Mouse (Mus musculus) heart, postnatal 4 days (tissue): Measurements from ENCODE around the gene Prss8. TPM values are rescaled to one million over a fixed set of nuclear protein-coding genes. Genes with fewer than 3 reads are reported as not detected.
"Not testable (repeated sequence)": the region's sequence is repeated elsewhere in the genome, so short reads cannot be mapped to it uniquely, and the experiment has no call there.

Source experiments
- DNase-seq: peaks from one replicate; pipeline ENCODE4 v3.0.0; 2021
- total RNA-seq, 2 experiments: library from RNA; stranded (reverse); gene quantifications; 2 replicates each; pipeline ENCODE4 v1.2.3; 2021

Gene Prss8
- total RNA-seq, 2 experiments from 2014 or later = not detected

GRCm38 (mm10) chr7:127928596-127928995 lies 1.3 kb downstream of the Prss8 start:
- DNase-seq = no peak

GRCm38 (mm10) chr7:127927726-127928125 lies 2.2 kb downstream of the Prss8 start:
- no peak for DNase-seq

- DNase-seq = no peak
These were observed 3.1 kb downstream of the Prss8 start for GRCm38 (mm10) chr7:127926846-127927245.

- DNase-seq = no peak
These were observed 3.8 kb downstream of the Prss8 start for GRCm38 (mm10) chr7:127926066-127926465.

- no peak for DNase-seq
These were observed 4.7 kb downstream of the Prss8 start for GRCm38 (mm10) chr7:127925252-127925651.

- DNase-seq = no peak
These were observed 6.2 kb downstream of the Prss8 start for GRCm38 (mm10) chr7:127923714-127924113.

- DNase-seq = no peak
These were observed 7.2 kb downstream of the Prss8 start for GRCm38 (mm10) chr7:127922451-127923275.

GRCm38 (mm10) chr7:127921516-127921915 lies 8.4 kb downstream of the Prss8 start:
- no peak for DNase-seq

- no peak for DNase-seq
These were observed 10.6 kb downstream of the Prss8 start for GRCm38 (mm10) chr7:127919290-127919689.

GRCm38 (mm10) chr7:127918203-127918602 lies 11.7 kb downstream of the Prss8 start:
- DNase-seq = peak; percentile 51

- no peak for DNase-seq
These were observed 14.6 kb downstream of the Prss8 start for GRCm38 (mm10) chr7:127915293-127915692.

GRCm38 (mm10) chr7:127912938-127913337 lies 17.0 kb downstream of the Prss8 start:
- no peak for DNase-seq

GRCm38 (mm10) chr7:127912190-127912871 lies 17.6 kb downstream of the Prss8 start, which contains the start of gene Kat8:
TSS of gene Kat8 (plus strand) at chr7:127912516.
- DNase-seq = peak; percentile 88

GRCm38 (mm10) chr7:127908656-127909055 lies 21.2 kb downstream of the Prss8 start:
- DNase-seq = no peak

- no peak for DNase-seq
These were observed 22.0 kb downstream of the Prss8 start for GRCm38 (mm10) chr7:127907939-127908338.

- DNase-seq = peak; percentile 83
These were observed 25.7 kb downstream of the Prss8 start, which contains the start of gene Bckdk for GRCm38 (mm10) chr7:127903971-127904796. TSS of gene Bckdk (plus strand) at chr7:127904082.

- no peak for DNase-seq
These were observed 28.1 kb downstream of the Prss8 start for GRCm38 (mm10) chr7:127901772-127902171.

GRCm38 (mm10) chr7:127899997-127900396 lies 29.9 kb downstream of the Prss8 start:
- no peak for DNase-seq

- DNase-seq = no peak
These were observed 31.5 kb downstream of the Prss8 start for GRCm38 (mm10) chr7:127898179-127898956.

GRCm38 (mm10) chr7:127897542-127897941 lies 32.4 kb downstream of the Prss8 start:
- no peak for DNase-seq

GRCm38 (mm10) chr7:127896384-127896783 lies 33.5 kb downstream of the Prss8 start:
- peak; percentile 76 for DNase-seq

GRCm38 (mm10) chr7:127895891-127896290 lies 34.0 kb downstream of the Prss8 start:
- DNase-seq = not testable (repeated sequence)
